Mouse (Mus musculus) small intestine, adult 2 months (tissue): ENCODE results near the gene Pdcd5. TPM values are rescaled to one million over a fixed set of nuclear protein-coding genes. Genes with fewer than 3 reads are reported as not detected.

Experiments used
- H3K27ac ChIP-seq: fragments of 200-500 bp; 2 replicates; pipeline ENCODE4 v1.5.1; 2012; ENCODE audit warnings: low read depth, low read length, control low read depth, inconsistent platforms; ENCODE audit not compliant: insufficient read depth
- H3K27me3 ChIP-seq: fragments of 200-500 bp; 2 replicates; pipeline ENCODE4 v1.6.1; 2012; ENCODE audit warnings: mild to moderate bottlenecking, moderate library complexity, low read length, inconsistent platforms; ENCODE audit not compliant: control insufficient read depth, insufficient read depth
- H3K36me3 ChIP-seq: fragments of 200-500 bp; 2 replicates; pipeline ENCODE4 v1.6.1; 2012; ENCODE audit warnings: mild to moderate bottlenecking, low read length, control low read depth, inconsistent platforms; ENCODE audit not compliant: control insufficient read depth, insufficient read depth
- H3K4me1 ChIP-seq: fragments of 200-500 bp; 2 replicates; pipeline ENCODE4 v1.6.1; 2012; ENCODE audit warnings: low read length, inconsistent platforms, mixed read lengths; ENCODE audit not compliant: control insufficient read depth, insufficient read depth, insufficient read length
- H3K4me3 ChIP-seq: fragments of 200-500 bp; 2 replicates; pipeline ENCODE4 v1.5.1; 2012; ENCODE audit warnings: low read depth, mild to moderate bottlenecking, control low read depth, inconsistent platforms, low read length, moderate library complexity
- CTCF ChIP-seq: fragments of 200-500 bp; IDR thresholded peaks from 2 replicates; pipeline ENCODE4 v1.5.1; 2012; ENCODE audit warnings: low read depth, mild to moderate bottlenecking, control low read depth, inconsistent platforms, low read length, moderate library complexity, mixed read lengths; ENCODE audit not compliant: insufficient replicate concordance, insufficient read length; ENCODE audit errors: extremely low read depth
- POLR2A ChIP-seq: fragments of 200-500 bp; IDR thresholded peaks from 2 replicates; pipeline ENCODE4 v1.6.1; 2012; ENCODE audit warnings: low read depth, mild to moderate bottlenecking, control low read depth, inconsistent platforms, low read length, moderate library complexity
- WGBS: fragments of 180-500 bp; shearing (Covaris S2); methylation state at CpG from one replicate; pipeline ENCODE4 v1.1.7; 2018; 5-methylcytosine and 5-hydroxymethylcytosine counted together
- polyA plus RNA-seq: library from polyadenylated mRNA; depleted of rRNA; stranded (reverse); fragments of >200 nt; gene quantifications from 2 replicates; pipeline ENCODE4 v1.2.3, GENCODE M21; 2012

Gene Pdcd5
- polyA plus RNA-seq, 1 experiment = 60.3 TPM

- no peaks in the 10 kb centered on the region for H3K4me1 ChIP-seq
- TF ChIP-seq CTCF = peak; percentile 76; the same call in 1 of the 2 replicates
- no peak for TF ChIP-seq POLR2A
- H3K4me3 ChIP-seq = no peak overlapping the region
- 56% methylated on average over 3 of the region's 3 CpGs for WGBS
- H3K27ac ChIP-seq = no peak overlapping the region
- H3K36me3 ChIP-seq = no peaks in the 10 kb centered on the region
- H3K27me3 ChIP-seq = no peaks in the 10 kb centered on the region
Measured at GRCm38 (mm10) chr7:35659173-35659572, 11.9 kb upstream of the Pdcd5 start.

GRCm38 (mm10) chr7:35657829-35658228 is 10.5 kb upstream of the Pdcd5 start:
- H3K4me1 ChIP-seq = no peaks in the 10 kb centered on the region
- no peaks in the 10 kb centered on the region for H3K27me3 ChIP-seq
- H3K36me3 ChIP-seq = no peaks in the 10 kb centered on the region
- 53% methylated on average over 6 of the region's 6 CpGs for WGBS
- H3K4me3 ChIP-seq = no peak overlapping the region
- no peak overlapping the region for H3K27ac ChIP-seq
- no peak for TF ChIP-seq POLR2A

- no peak overlapping the region for H3K4me3 ChIP-seq
- H3K36me3 ChIP-seq = no peaks in the 10 kb centered on the region
- H3K4me1 ChIP-seq = peaks cover 2% of the 10 kb centered on the region; the same call in 1 of the 2 replicates
- WGBS = 79% methylated on average over 10 of the region's 10 CpGs
- no peak overlapping the region for H3K27ac ChIP-seq
- H3K27me3 ChIP-seq = no peaks in the 10 kb centered on the region
- TF ChIP-seq CTCF (no peak), POLR2A (no peak)
Measured at GRCm38 (mm10) chr7:35651583-35652270, 4.4 kb upstream of the Pdcd5 start.

GRCm38 (mm10) chr7:35650716-35651410 is 3.5 kb upstream of the Pdcd5 start:
- no peak for TF ChIP-seq POLR2A
- no peak for TF ChIP-seq CTCF
- 71% methylated on average over 11 of the region's 11 CpGs for WGBS
- H3K27me3 ChIP-seq = no peaks in the 10 kb centered on the region
- peaks cover 2% of the 10 kb centered on the region; the same call in 1 of the 2 replicates for H3K4me1 ChIP-seq
- H3K36me3 ChIP-seq = no peaks in the 10 kb centered on the region
- H3K27ac ChIP-seq = no peak overlapping the region
- no peak overlapping the region for H3K4me3 ChIP-seq

- peaks cover 2% of the 10 kb centered on the region; the same call in 1 of the 2 replicates for H3K4me1 ChIP-seq
- whole genome bisulfite sequencing = 36% methylated on average over 3 of the region's 3 CpGs
- TF ChIP-seq POLR2A (no peak), CTCF (no peak)
- 0 out of 2 replicates have a peak, but pooled peaks cover 3% of the 10 kb centered on the region for H3K36me3 ChIP-seq
- H3K27ac ChIP-seq = no peak overlapping the region
- no peaks in the 10 kb centered on the region for H3K27me3 ChIP-seq
- H3K4me3 ChIP-seq = no peak overlapping the region
Measured at GRCm38 (mm10) chr7:35649071-35649470, 1.8 kb upstream of the Pdcd5 start.

- Histone ChIP-seq H3K27ac (no peak overlapping the region), H3K4me3 (no peak overlapping the region), H3K4me1 (peaks cover 2% of the 10 kb centered on the region; the same call in 1 of the 2 replicates), H3K36me3 (peaks cover 4% of the 10 kb centered on the region; the same call in 1 of the 2 replicates), H3K27me3 (no peaks in the 10 kb centered on the region)
- no peak for TF ChIP-seq POLR2A
- TF ChIP-seq CTCF = no peak
- WGBS = 60% methylated on average over 9 of the region's 9 CpGs
Measured at GRCm38 (mm10) chr7:35648239-35649069, 1.1 kb upstream of the Pdcd5 start.
